Mouse (Mus musculus) central nervous system, embryonic 18 days (tissue): ENCODE results near the gene Pibf1. TPM values are rescaled to one million over a fixed set of nuclear protein-coding genes. Genes with fewer than 3 reads are reported as not detected.

ENCODE experiments used
- polyA plus RNA-seq: library from polyadenylated mRNA; depleted of rRNA; stranded (reverse); fragments of >200 nt; gene quantifications from 2 replicates; pipeline ENCODE4 v1.2.3, GENCODE M21; 2012; rRNA removed

Pibf1 gene
- polyA plus RNA-seq: 9.8 and 11.8 TPM in 2 replicates

DNA sequence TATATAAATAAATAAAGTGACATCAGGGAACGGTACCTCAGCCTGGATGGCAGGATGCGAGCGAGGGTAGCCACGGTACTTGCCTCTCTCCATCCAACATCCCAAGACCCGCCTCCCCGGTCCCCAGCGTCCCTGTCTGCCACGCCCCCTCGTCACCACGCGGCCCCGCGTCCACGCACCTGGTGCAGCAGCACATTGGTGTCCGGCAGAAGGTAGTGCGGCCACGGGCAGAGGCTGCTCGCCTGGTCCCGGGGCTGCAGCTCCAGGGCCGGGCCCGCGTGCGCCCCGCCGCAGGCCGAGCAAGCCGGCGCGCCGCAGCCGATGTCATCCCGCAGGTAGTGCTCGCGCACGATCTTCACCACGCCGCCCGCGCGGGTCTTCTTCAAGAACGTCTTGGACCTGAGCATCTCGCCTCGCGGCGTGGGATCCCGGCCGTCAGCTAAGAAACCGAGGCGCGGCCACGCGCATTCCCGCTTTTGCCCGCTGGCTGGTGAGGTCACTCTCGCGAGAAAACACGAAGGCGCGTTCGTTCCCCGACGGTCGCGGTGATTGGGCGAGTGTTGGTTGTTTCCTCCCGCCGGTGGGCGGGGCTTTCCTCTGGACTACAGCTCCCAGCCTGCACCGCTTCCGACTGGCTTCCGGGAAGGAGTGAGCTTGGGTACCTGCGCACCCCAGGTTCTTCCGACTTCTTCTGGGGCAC is at the start of gene Pibf1, which contains the start of gene Dis3:
Gene Pibf1 (plus strand): TSS at position 158 of the 700 bp plus-strand sequence.
Gene Dis3 (minus strand): TSS at position 504 of the 700 bp plus-strand sequence.

DNA sequence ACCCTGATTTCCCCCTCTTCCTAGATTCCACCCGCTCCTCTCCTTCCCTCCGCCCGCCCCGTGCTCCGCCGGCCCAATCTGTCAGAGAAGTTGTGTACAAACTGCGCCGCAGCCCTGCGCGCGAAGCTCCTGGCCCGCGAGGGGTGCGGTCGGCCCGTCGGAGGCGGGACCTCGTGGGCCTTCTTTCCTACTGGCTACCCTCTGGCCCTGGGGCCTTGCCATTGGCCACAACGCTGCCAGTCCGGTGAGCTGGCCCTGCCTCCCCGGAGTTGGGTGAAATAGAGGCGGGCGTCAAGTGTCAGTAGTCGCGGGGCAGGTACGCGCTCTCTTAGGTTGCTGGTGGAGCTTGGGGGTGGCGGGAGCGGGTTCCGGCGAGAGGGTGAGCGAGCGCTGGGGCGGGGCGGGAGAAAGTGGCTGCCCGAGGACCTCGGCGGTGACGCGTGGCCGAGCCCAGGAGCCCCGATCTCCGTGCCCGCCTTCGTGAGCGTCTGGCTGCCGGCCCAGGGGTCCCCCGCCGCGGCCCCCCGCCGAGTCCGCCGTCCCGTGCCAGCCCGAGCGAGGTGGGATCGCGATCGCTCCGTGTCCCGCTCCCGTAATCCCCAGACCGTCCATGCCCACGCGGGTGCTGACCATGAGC is 199.3 kb downstream of the Pibf1 start, which contains the start of gene Klf5:
Gene Klf5 (plus strand): TSS at position 307 of the 637 bp plus-strand sequence.

Other genes starting within 250 kb of the Pibf1 start
- gene Rpl36a-ps1, start 105.1 kb upstream of the Pibf1 start, polyA plus RNA-seq: 2.9 and 3.8 TPM in 2 replicates
- 67.2 and 67.8 TPM in 2 replicates for gene Mzt1, start 53.3 kb upstream of the Pibf1 start, polyA plus RNA-seq
- gene Bora, start 53.2 kb upstream of the Pibf1 start, polyA plus RNA-seq: 5.9 and 6.7 TPM in 2 replicates
- gene Dis3, start 346 bp downstream of the Pibf1 start, polyA plus RNA-seq: 23.4 and 23.7 TPM in 2 replicates
- gene Klf5, start 199.3 kb downstream of the Pibf1 start, polyA plus RNA-seq: 4.3 and 6.9 TPM in 2 replicates